Mouse (Mus musculus) liver, embryonic 16.5 days (tissue): ENCODE measurements at regions not wholly inside any gene's neighbourhood (a gene's known extent, or its start where the extent isn't known, plus 50 kb on each side); places are given as distances from the start of the nearest gene placed in this dataset.

ENCODE experiments used
- ATAC-seq: fragments of 200-750 bp; cut with Nextera tagmentation; 2 replicates; pipeline ENCODE4 v1.8.0; 2017; ENCODE audit warnings: low read depth, mild to moderate bottlenecking, moderate number of reproducible peaks, moderate library complexity
- H3K27ac ChIP-seq: fragments of 300-500 bp; sonication (generic); 2 replicates; pipeline ENCODE4 v1.5.1; 2014; ENCODE audit warnings: mild to moderate bottlenecking, low read length
- H3K27me3 ChIP-seq: fragments of 300-500 bp; sonication (generic); 2 replicates; pipeline ENCODE4 v1.6.1; 2014; ENCODE audit warnings: low read depth, low read length, mixed read lengths; ENCODE audit not compliant: control insufficient read depth, insufficient read depth
- H3K36me3 ChIP-seq: fragments of 300-500 bp; sonication (generic); 2 replicates; pipeline ENCODE4 v1.6.1; 2014; ENCODE audit warnings: mild to moderate bottlenecking; ENCODE audit not compliant: control insufficient read depth, insufficient read depth
- H3K4me1 ChIP-seq: fragments of 300-500 bp; sonication (generic); 2 replicates; pipeline ENCODE4 v1.6.1; 2014; ENCODE audit warnings: low read depth, low read length, mixed read lengths; ENCODE audit not compliant: control insufficient read depth
- H3K4me2 ChIP-seq: fragments of 300-500 bp; sonication (generic); 2 replicates; pipeline ENCODE4 v1.6.1; 2014; ENCODE audit warnings: low read depth, low read length, mixed read lengths
- H3K4me3 ChIP-seq: fragments of 300-500 bp; sonication (generic); 2 replicates; pipeline ENCODE4 v1.5.1; 2014; ENCODE audit warnings: low read depth, mild to moderate bottlenecking, low read length
- H3K9ac ChIP-seq: fragments of 300-500 bp; sonication (generic); 2 replicates; pipeline ENCODE4 v1.6.1; 2014; ENCODE audit warnings: low read depth, low read length
- H3K9me3 ChIP-seq: fragments of 300-500 bp; sonication (generic); replicated peaks from 2 replicates; pipeline ENCODE4 v1.6.1; 2016; ENCODE audit warnings: low read length; ENCODE audit not compliant: control insufficient read depth
- WGBS: fragments of 180-500 bp; shearing (Covaris S2); extraction: QIAGEN DNeasy Blood & Tissue Kit; methylation state at CpG from one replicate; pipeline ENCODE4 v1.1.7; 2014; ENCODE audit not compliant: insufficient replicate concordance; 5-methylcytosine and 5-hydroxymethylcytosine counted together

GRCm38 (mm10) chr9:61790849-61791248 lies 123.5 kb downstream of the Rplp1 start:
- Histone ChIP-seq H3K4me1 (no peaks in the 10 kb centered on the region), H3K27me3 (no peaks in the 10 kb centered on the region), H3K4me3 (no peak overlapping the region), H3K9me3 (no peaks in the 10 kb centered on the region), H3K9ac (no peak overlapping the region), H3K4me2 (no peak overlapping the region), H3K36me3 (no peaks in the 10 kb centered on the region), H3K27ac (no peak overlapping the region)
- 38% methylated on average over 2 of the region's 2 CpGs for WGBS
- ATAC-seq, result no peak

- WGBS, result 56% methylated on average over 8 of the region's 8 CpGs
- H3K4me2 ChIP-seq, result no peak overlapping the region
- no peak for ATAC-seq
These were observed 125.1 kb downstream of the Rplp1 start for GRCm38 (mm10) chr9:61789066-61789897.

DNA sequence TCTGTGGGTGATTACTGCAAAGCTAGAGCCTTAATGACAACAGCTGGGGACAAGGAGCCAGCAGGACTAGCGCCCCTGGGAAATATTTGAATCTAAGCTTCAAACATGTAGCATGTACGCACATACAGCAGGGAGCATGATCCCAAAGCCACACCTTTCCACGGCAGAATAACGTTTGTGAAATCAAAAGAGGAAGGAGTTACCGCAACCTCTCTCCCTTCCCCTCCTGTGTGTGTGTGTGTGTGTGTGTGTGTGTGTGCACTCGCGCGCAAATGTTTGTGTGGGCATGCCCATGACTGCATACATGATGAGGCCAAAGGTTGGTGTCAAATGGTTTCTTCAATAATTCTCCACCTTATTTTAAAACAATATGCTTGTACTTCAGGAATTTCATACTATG lies 132.9 kb downstream of the Rplp1 start:
- WGBS, result 46% methylated on average over 8 of the region's 8 CpGs

More at GRCm38 (mm10) chr9:61789066-61789897, 125.1 kb downstream of the Rplp1 start:
- Histone ChIP-seq H3K4me3 (no peak overlapping the region), H3K9me3 (no peaks in the 10 kb centered on the region), H3K27me3 (no peaks in the 10 kb centered on the region), H3K27ac (no peak overlapping the region), H3K4me1 (no peaks in the 10 kb centered on the region), H3K9ac (no peak overlapping the region), H3K36me3 (no peaks in the 10 kb centered on the region)

DNA sequence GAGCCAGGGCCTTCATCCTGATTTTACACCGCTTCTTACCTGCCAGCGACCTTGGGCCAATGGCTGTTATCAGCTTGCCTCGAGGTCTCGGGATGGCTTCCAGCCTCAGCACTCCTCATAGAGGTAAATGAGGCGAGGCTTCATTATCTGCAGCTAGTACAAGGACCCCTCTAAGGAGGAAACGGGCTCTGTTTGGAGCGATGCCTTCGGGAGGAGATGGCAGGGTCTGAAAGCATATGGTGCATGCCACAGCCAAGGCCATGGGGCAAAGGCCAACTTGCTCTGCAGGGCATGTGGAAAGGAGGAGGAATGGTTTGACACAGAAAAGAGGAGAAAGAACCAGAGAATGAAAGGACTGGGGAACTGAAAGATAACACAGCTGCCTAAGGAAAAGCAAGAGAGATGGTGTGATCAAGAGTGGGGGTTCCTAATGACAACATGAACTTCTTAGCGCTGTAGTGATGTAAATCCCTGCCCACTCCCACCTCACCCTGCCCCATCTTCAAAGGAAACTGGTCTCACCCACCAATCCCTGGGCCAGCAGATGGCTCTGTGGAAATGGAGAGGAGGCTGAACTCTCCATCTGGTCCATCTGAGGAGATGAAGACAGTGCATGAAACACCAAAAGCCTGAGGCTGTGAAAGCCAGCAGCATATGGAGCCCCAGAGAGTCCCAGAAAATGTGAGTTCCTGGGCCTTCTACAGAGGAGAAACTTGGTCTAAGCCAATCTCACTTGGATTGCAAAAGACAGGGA lies 134.0 kb downstream of the Rplp1 start:
- no peaks in the 10 kb centered on the region for H3K9me3 ChIP-seq
- 63% methylated on average over 9 of the region's 9 CpGs for WGBS
- H3K27ac ChIP-seq, result no peak overlapping the region
- H3K27me3 ChIP-seq, result no peaks in the 10 kb centered on the region
- no peak overlapping the region for H3K9ac ChIP-seq
- H3K4me2 ChIP-seq, result no peak overlapping the region
- ATAC-seq, result no peak
- no peak overlapping the region for H3K4me3 ChIP-seq
- no peaks in the 10 kb centered on the region for H3K36me3 ChIP-seq
- no peaks in the 10 kb centered on the region for H3K4me1 ChIP-seq

More for the DNA sequence above, 132.9 kb downstream of the Rplp1 start:
- Histone ChIP-seq H3K4me3 (no peak overlapping the region), H3K9ac (no peak overlapping the region), H3K27ac (no peak overlapping the region), H3K4me1 (no peaks in the 10 kb centered on the region), H3K4me2 (no peak overlapping the region), H3K36me3 (no peaks in the 10 kb centered on the region), H3K27me3 (no peaks in the 10 kb centered on the region), H3K9me3 (no peaks in the 10 kb centered on the region)
- no peak for ATAC-seq

DNA sequence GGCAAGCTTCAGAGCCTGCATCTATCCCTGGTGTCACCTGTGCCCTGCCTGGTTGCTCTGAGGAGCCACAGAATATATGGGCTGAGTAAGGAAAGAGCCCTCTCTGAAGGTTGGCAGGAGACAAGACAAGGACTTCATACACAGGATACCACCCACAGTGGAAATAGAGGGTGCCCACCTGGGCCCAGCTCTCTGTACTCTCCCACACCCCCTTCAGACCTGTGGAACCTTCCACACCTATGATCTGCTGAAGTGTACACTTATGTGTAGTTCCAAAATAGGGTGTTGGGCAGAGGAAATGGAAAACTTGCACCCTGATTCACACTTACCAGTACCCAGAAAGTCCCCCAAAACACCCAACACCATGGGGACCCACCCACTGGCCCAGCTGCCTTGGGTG lies 135.2 kb downstream of the Rplp1 start:
- no peaks in the 10 kb centered on the region for H3K27me3 ChIP-seq
- H3K4me3 ChIP-seq, result no peak overlapping the region
- no peaks in the 10 kb centered on the region for H3K4me1 ChIP-seq
- no peaks in the 10 kb centered on the region for H3K9me3 ChIP-seq
- no peak for ATAC-seq
- H3K27ac ChIP-seq, result no peak overlapping the region
- no peak overlapping the region for H3K9ac ChIP-seq
- H3K4me2 ChIP-seq, result no peak overlapping the region
- no peaks in the 10 kb centered on the region for H3K36me3 ChIP-seq

DNA sequence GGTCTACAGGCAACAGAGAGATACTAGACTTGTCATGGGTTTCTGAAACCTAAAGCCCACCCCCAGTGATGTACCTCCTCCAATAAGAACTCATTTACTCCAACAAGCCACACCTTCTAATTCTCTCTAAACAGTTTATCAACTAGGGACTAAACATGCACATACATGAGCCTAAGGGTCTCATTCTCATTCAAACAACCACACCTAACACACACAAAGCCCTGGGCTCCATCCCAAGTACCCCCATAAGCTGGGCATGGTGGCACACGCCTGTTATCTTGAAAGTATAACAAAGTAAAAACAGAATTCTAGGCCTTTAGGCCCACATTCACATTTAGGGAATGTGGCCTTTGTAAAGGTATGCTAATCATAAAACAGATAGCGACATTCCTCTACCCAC lies 137.9 kb downstream of the Rplp1 start:
- no peak overlapping the region for H3K4me3 ChIP-seq
- H3K27ac ChIP-seq, result no peak overlapping the region
- WGBS, result 65% methylated on average over 2 of the region's 2 CpGs
- H3K4me2 ChIP-seq, result no peak overlapping the region
- no peaks in the 10 kb centered on the region for H3K4me1 ChIP-seq
- H3K9ac ChIP-seq, result no peak overlapping the region
- H3K36me3 ChIP-seq, result no peaks in the 10 kb centered on the region
- H3K9me3 ChIP-seq, result no peaks in the 10 kb centered on the region
- H3K27me3 ChIP-seq, result no peaks in the 10 kb centered on the region
- no peak for ATAC-seq

DNA sequence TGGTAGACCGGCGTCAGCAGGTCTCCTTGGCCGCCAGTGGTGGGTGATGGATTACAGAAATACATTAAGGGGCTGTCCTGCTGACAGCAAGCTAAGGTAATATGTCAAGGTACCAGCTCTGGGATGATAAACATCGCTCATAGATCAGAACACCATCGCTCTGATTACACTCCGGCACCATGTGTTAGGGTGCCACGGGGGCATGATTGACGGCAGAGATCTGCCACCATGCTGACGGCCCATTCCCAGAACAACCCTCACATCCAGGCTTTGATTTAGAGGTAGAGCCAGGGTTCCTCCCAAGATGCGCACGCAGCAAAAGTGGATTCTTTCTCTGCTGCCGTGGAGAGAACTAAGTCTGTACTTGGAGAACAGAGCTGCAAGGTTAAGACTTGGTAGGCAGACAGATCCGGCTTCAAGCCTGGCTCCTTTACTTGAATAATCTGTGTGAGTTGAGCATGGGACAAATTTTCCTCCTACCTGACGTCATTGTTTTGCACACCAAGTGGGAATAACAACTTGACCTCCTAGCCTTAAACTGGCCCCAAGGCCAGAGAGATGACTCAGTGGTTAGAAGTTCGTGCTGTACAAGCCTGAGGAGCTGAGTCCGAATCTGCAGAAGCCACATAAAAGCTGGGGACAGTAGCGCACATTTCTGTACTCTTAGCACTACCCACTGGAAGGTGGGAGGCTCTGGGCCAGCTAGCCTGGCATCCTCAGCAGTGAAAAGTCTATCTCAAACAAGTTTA lies 144.0 kb downstream of the Rplp1 start:
- Histone ChIP-seq H3K4me1 (no peaks in the 10 kb centered on the region), H3K4me2 (no peak overlapping the region), H3K9me3 (no peaks in the 10 kb centered on the region), H3K9ac (no peak overlapping the region), H3K27me3 (no peaks in the 10 kb centered on the region), H3K36me3 (no peaks in the 10 kb centered on the region), H3K4me3 (no peak overlapping the region), H3K27ac (no peak overlapping the region)
- 68% methylated on average over 17 of the region's 17 CpGs for WGBS
- no peak for ATAC-seq

DNA sequence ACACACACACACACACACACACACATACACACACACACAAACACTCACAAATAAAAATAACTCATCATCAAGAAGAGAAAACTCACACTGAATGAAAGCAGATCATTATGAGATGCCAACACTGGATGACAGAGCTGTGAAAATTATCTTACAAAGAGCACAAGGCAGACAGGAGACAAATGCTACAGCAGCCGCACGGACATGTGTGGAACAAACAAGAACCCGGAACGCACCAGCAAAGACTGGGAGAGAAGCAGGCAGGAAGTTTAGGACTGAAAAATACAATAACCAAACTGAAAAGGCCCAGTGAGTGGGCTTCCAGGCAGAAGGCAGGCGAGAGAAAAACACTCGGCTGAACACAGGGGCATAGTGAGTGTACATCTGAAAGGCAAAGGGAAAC lies 148.2 kb downstream of the Rplp1 start:
- H3K4me2 ChIP-seq, result no peak overlapping the region
- no peaks in the 10 kb centered on the region for H3K27me3 ChIP-seq
- no peaks in the 10 kb centered on the region for H3K36me3 ChIP-seq
- ATAC-seq, result no peak
- no peaks in the 10 kb centered on the region for H3K9me3 ChIP-seq
- WGBS, result 73% methylated on average over 6 of the region's 6 CpGs
- no peaks in the 10 kb centered on the region for H3K4me1 ChIP-seq
- no peak overlapping the region for H3K9ac ChIP-seq
- no peak overlapping the region for H3K4me3 ChIP-seq
- no peak overlapping the region for H3K27ac ChIP-seq

- ATAC-seq, result no peak
- H3K4me1 ChIP-seq, result no peaks in the 10 kb centered on the region
- 29% methylated on average over 5 of the region's 5 CpGs for WGBS
- no peak overlapping the region for H3K27ac ChIP-seq
- no peaks in the 10 kb centered on the region for H3K36me3 ChIP-seq
- H3K27me3 ChIP-seq, result no peaks in the 10 kb centered on the region
- H3K9ac ChIP-seq, result no peak overlapping the region
- no peak overlapping the region for H3K4me2 ChIP-seq
- H3K9me3 ChIP-seq, result no peaks in the 10 kb centered on the region
- no peak overlapping the region for H3K4me3 ChIP-seq
These were observed 149.0 kb downstream of the Rplp1 start for GRCm38 (mm10) chr9:61765366-61765765.
